Mouse (Mus musculus) cerebellum, adult 9-11 months (tissue): ENCODE measurements around the gene Ttll11.

Experiments used
- DNase-seq: peaks from one replicate; pipeline ENCODE4 v3.0.0; 2022

Ttll11 gene

GRCm38 (mm10) chr2:35812561-35812933 lies 167.2 kb downstream of the Ttll11 start:
- DNase-seq: no peak

- DNase-seq: no peak
Observed at GRCm38 (mm10) chr2:35811801-35812560, 167.7 kb downstream of the Ttll11 start.

- DNase-seq: no peak
Observed at GRCm38 (mm10) chr2:35810027-35810426, 169.7 kb downstream of the Ttll11 start.

- DNase-seq: no peak
Observed at GRCm38 (mm10) chr2:35809141-35809540, 170.6 kb downstream of the Ttll11 start.

GRCm38 (mm10) chr2:35805881-35806280 lies 173.8 kb downstream of the Ttll11 start:
- DNase-seq: no peak

GRCm38 (mm10) chr2:35803095-35803494 lies 176.6 kb downstream of the Ttll11 start:
- DNase-seq: no peak

GRCm38 (mm10) chr2:35801759-35802158 lies 178.0 kb downstream of the Ttll11 start:
- no peak for DNase-seq

GRCm38 (mm10) chr2:35799073-35799472 lies 180.6 kb downstream of the Ttll11 start:
- no peak for DNase-seq

- no peak for DNase-seq
Observed at GRCm38 (mm10) chr2:35797998-35798397, 181.7 kb downstream of the Ttll11 start.

- peak; percentile 81 for DNase-seq
Observed at GRCm38 (mm10) chr2:35789362-35790326, 190.1 kb downstream of the Ttll11 start.

GRCm38 (mm10) chr2:35785877-35786276 lies 193.8 kb downstream of the Ttll11 start:
- DNase-seq: no peak

- DNase-seq: no peak
Observed at GRCm38 (mm10) chr2:35783368-35783767, 196.3 kb downstream of the Ttll11 start.

- DNase-seq: no peak
Observed at GRCm38 (mm10) chr2:35779266-35779665, 200.4 kb downstream of the Ttll11 start.

- no peak for DNase-seq
Observed at GRCm38 (mm10) chr2:35776935-35777334, 202.8 kb downstream of the Ttll11 start.

- DNase-seq: no peak
Observed at GRCm38 (mm10) chr2:35775651-35776055, 204.1 kb downstream of the Ttll11 start.

GRCm38 (mm10) chr2:35770541-35770940 lies 209.2 kb downstream of the Ttll11 start:
- no peak for DNase-seq

- DNase-seq: no peak
Observed at GRCm38 (mm10) chr2:35769398-35769797, 210.3 kb downstream of the Ttll11 start.

- DNase-seq: peak; percentile 26
Observed at GRCm38 (mm10) chr2:35768538-35769238, 211.0 kb downstream of the Ttll11 start.

GRCm38 (mm10) chr2:35767834-35768537 lies 211.7 kb downstream of the Ttll11 start:
- peak; percentile 31 for DNase-seq

GRCm38 (mm10) chr2:35764328-35764727 lies 215.4 kb downstream of the Ttll11 start:
- DNase-seq: no peak

- no peak for DNase-seq
Observed at GRCm38 (mm10) chr2:35763818-35764217, 215.9 kb downstream of the Ttll11 start.

- no peak for DNase-seq
Observed at GRCm38 (mm10) chr2:35761458-35761857, 218.3 kb downstream of the Ttll11 start.

- DNase-seq: no peak
Observed at GRCm38 (mm10) chr2:35760867-35761266, 218.8 kb downstream of the Ttll11 start.
